Mouse (Mus musculus): ENCODE results near the gene Plekhd1. TPM values are rescaled to one million over a fixed set of nuclear protein-coding genes. Genes with fewer than 3 reads are reported as not detected.

Gene Plekhd1
- 0.77 and 1.6 TPM in 2 replicates for polyA plus RNA-seq (2021; fragmentation: Nextera tagmentation)
- long read RNA-seq, experiment 1, transcript Plekhd1-201 (13 exons, 3,535 nt): major isoform, 11 of 23 reads
- long read RNA-seq, experiment 1, partial matches to known transcripts: 6 of 23 reads
- long read RNA-seq, experiment 1, other reads (novel, unspliced or antisense): 6 of 23 reads
- long read RNA-seq, experiment 2, partial matches to known transcripts: 0 of 1 reads
- long read RNA-seq, experiment 2, other reads (novel, unspliced or antisense): 0 of 1 reads

GRCm38 (mm10) chr12:80692269-80692972 lies at the start of gene Plekhd1:
Plekhd1 (plus strand) TSS chr12:80692591.

GRCm38 (mm10) chr12:80643693-80644505 lies 48.5 kb upstream of the Plekhd1 start, which contains the start of the genes Slc39a9 and Erh:
Slc39a9 (plus strand) TSS chr12:80643883.
Erh (minus strand) TSS chr12:80644341.

GRCm38 (mm10) chr12:80760396-80760801 lies 68.0 kb downstream of the Plekhd1 start, which contains the start of gene Ccdc177:
Ccdc177 (minus strand) TSS chr12:80760687.

Other genes with a start within 250 kb of the Plekhd1 start
- gene Exd2, start 229.5 kb upstream of the Plekhd1 start, polyA plus RNA-seq (2021; fragmentation: Nextera tagmentation): 45.3 and 48.4 TPM in 2 replicates
- 22.0 and 22.1 TPM in 2 replicates for gene Galnt16, start 174.3 kb upstream of the Plekhd1 start, polyA plus RNA-seq (2021; fragmentation: Nextera tagmentation)
- gene Slc39a9, start 48.7 kb upstream of the Plekhd1 start, polyA plus RNA-seq (2021; fragmentation: Nextera tagmentation): 19.7 and 24.0 TPM in 2 replicates
- 160 and 244 TPM in 2 replicates for gene Erh, start 48.2 kb upstream of the Plekhd1 start, polyA plus RNA-seq (2021; fragmentation: Nextera tagmentation)
- gene Ccdc177, start 68.1 kb downstream of the Plekhd1 start, polyA plus RNA-seq (2021; fragmentation: Nextera tagmentation): 1.1 and 1.5 TPM in 2 replicates
- gene Susd6, start 97.9 kb downstream of the Plekhd1 start, polyA plus RNA-seq (2021; fragmentation: Nextera tagmentation): 12.3 and 12.8 TPM in 2 replicates